Comparison of ENCODE assay signal across 8 mouse cellular contexts in the genomic region with DNA sequence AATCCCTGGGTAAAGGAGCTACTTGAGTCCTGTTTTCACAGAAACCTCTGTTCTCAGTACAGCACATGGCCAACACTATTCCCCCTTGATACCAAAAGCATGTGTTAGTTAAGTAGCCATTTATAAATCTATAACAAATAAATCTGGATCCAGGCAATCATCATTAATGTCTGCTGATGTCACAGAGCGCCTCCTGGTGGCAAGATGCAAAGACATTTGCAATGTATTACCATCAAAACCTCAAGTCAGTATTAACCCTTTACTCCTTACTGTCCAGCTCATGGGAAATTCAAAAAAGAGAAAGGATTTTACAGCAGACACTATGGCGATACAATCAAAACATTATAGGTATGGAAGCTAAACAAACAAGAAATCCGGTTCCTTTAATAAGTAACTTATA.
A peak's percentile ranks its signal among the peaks of the same experiment; 100 is the strongest.
DNase-seq lines count a peak whose midpoint lies in the region; ATAC-seq and TF ChIP-seq lines count a peak whose summit lies in the region.

No protein-coding gene starts in this region.

- H3K9me3 ChIP-seq in liver, embryonic 11.5 days (ENCODE audit: control insufficient read depth, low read length): no peaks in the 10 kb centered on the region
- H3K9me3 ChIP-seq in liver, postnatal 0 days (ENCODE audit: low read length): no peaks in the 10 kb centered on the region
- no peaks in the 10 kb centered on the region for H3K9me3 ChIP-seq in midbrain, embryonic 10.5 days (replicated peaks)

- no peaks in the 10 kb centered on the region for H3K27me3 ChIP-seq in liver, embryonic 11.5 days (replicated peaks; ENCODE audit: control insufficient read depth, insufficient read depth, low read length)
- no peaks in the 10 kb centered on the region for H3K27me3 ChIP-seq in liver, postnatal 0 days (ENCODE audit: insufficient read depth, low read length)
- H3K27me3 ChIP-seq in midbrain, embryonic 10.5 days (ENCODE audit: low read depth, poor library complexity, severe bottlenecking): no peaks in the 10 kb centered on the region

- H3K27ac ChIP-seq in liver, embryonic 11.5 days (ENCODE audit: low read depth, low read length): no peak overlapping the region
- no peak overlapping the region for H3K27ac ChIP-seq in liver, postnatal 0 days (ENCODE audit: low read depth)
- no peak overlapping the region for H3K27ac ChIP-seq in midbrain, embryonic 10.5 days (replicated peaks)

- no peaks in the 10 kb centered on the region for H3K4me1 ChIP-seq in liver, embryonic 11.5 days (replicated peaks; ENCODE audit: control insufficient read depth, insufficient read depth, low read length)
- H3K4me1 ChIP-seq in liver, postnatal 0 days (ENCODE audit: insufficient read depth): no peaks in the 10 kb centered on the region
- no peaks in the 10 kb centered on the region for H3K4me1 ChIP-seq in midbrain, embryonic 10.5 days

- TF ChIP-seq EP300 in liver, postnatal 0 days (IDR thresholded peaks at IDR 0.05; ENCODE audit: low read depth): no peak

- H3K36me3 ChIP-seq in liver, embryonic 11.5 days (ENCODE audit: control insufficient read depth, insufficient read depth, low read length): no peaks in the 10 kb centered on the region
- H3K36me3 ChIP-seq in liver, postnatal 0 days (replicated peaks; ENCODE audit: insufficient read depth, low read length): no peaks in the 10 kb centered on the region
- no peaks in the 10 kb centered on the region for H3K36me3 ChIP-seq in midbrain, embryonic 10.5 days

- no peak for ATAC-seq in liver, embryonic 11.5 days (replicated peaks; ENCODE audit: low FRiP score)
- no peak for ATAC-seq in liver, postnatal 0 days

- no peak overlapping the region for H3K4me2 ChIP-seq in liver, embryonic 11.5 days
- no peak overlapping the region for H3K4me2 ChIP-seq in liver, postnatal 0 days (ENCODE audit: low read depth, low read length)

- peak; percentile 2 to 14 for DNase-seq in cerebellum, postnatal 14 days
- no peak for DNase-seq in cerebellum, adult 8-10 months
- peak; percentile 29 for DNase-seq in liver
- no peak for DNase-seq in liver, embryonic 11.5 days (ENCODE audit: low spot score)
- peak; percentile 60 for DNase-seq in R1 (ENCODE audit: low read depth, low spot score)
- DNase-seq in liver, postnatal 0 days: peak; percentile 21
- DNase-seq in cerebellum, postnatal 4 days (ENCODE audit: low spot score in 2 of 2): no peak
- no peak for DNase-seq in midbrain, embryonic 10.5 days (ENCODE audit: low spot score)

- WGBS in liver, embryonic 11.5 days: 50% methylated on average over 3 of the region's 3 CpGs
- WGBS in liver, postnatal 0 days (ENCODE audit: insufficient replicate concordance): 55% methylated on average over 3 of the region's 3 CpGs
- 65% methylated on average over 3 of the region's 3 CpGs for WGBS in midbrain, embryonic 10.5 days

- peak; percentile 49 for TF ChIP-seq CTCF in liver, postnatal 0 days (IDR thresholded peaks at IDR 0.05; ENCODE audit: low read depth)

- H3K4me3 ChIP-seq in liver, embryonic 11.5 days (ENCODE audit: low read depth, low read length): no peak overlapping the region
- no peak overlapping the region for H3K4me3 ChIP-seq in liver, postnatal 0 days (ENCODE audit: low read depth, low read length)
- no peak overlapping the region for H3K4me3 ChIP-seq in midbrain, embryonic 10.5 days

- H3K9ac ChIP-seq in liver, embryonic 11.5 days (ENCODE audit: low read depth, low read length): no peak overlapping the region
- H3K9ac ChIP-seq in liver, postnatal 0 days (replicated peaks): no peak overlapping the region

Comparison
In these comparisons a context has a peak if more than half of its experiments do, and no peak if none do; other contexts are left out.
1. DNase-seq: peak in cerebellum, postnatal 14 days (2 of 2), liver (single experiment), R1 (single experiment) and liver, postnatal 0 days (single experiment); none in cerebellum, adult 8-10 months (single experiment), liver, embryonic 11.5 days (single experiment), cerebellum, postnatal 4 days (0 of 2) and midbrain, embryonic 10.5 days (single experiment).